Mouse (Mus musculus) Muller cell, postnatal 12 days (primary cell): ENCODE measurements around the gene Fbxw14.
"Not testable (repeated sequence)": the region's sequence is repeated elsewhere in the genome, so short reads cannot be mapped to it uniquely, and the experiment has no call there.

ENCODE experiments used
- DNase-seq: peaks from one replicate; pipeline ENCODE4 v3.0.0-alpha.2; 2015; ENCODE audit errors: inconsistent ontology term

Fbxw14 gene

GRCm38 (mm10) chr9:109287576-109287975 is at the start of gene Fbxw14:
Gene Fbxw14 (minus strand): TSS chr9:109287676.
- not testable (repeated sequence) for DNase-seq

- DNase-seq = no peak
These were observed 24.4 kb downstream of the Fbxw14 start for GRCm38 (mm10) chr9:109263041-109263440.

GRCm38 (mm10) chr9:109234654-109235053 is 52.8 kb downstream of the Fbxw14 start, which contains the start of gene Fbxw20:
Gene Fbxw20 (minus strand): TSS chr9:109234754.
- DNase-seq = no peak
